Mouse (Mus musculus) macrophage (primary cell): Measurements from ENCODE around the gene Rnf111. TPM values are rescaled to one million over a fixed set of nuclear protein-coding genes. Genes with fewer than 3 reads are reported as not detected.

Experiments
- H3K27ac ChIP-seq: fragments of 350-480 bp; formaldehyde crosslinking; 2 replicates; pipeline ENCODE4 v1.9.0; 2021
- H3K36me3 ChIP-seq: fragments of 350-480 bp; formaldehyde crosslinking; 2 replicates; pipeline ENCODE4 v1.9.0; 2021; ENCODE audit errors: inconsistent target
- H3K4me3 ChIP-seq: fragments of 350-480 bp; formaldehyde crosslinking; 2 replicates; pipeline ENCODE4 v1.9.0; 2021; ENCODE audit errors: inconsistent target
- H3K79me2 ChIP-seq: fragments of 350-480 bp; formaldehyde crosslinking; 2 replicates; pipeline ENCODE4 v1.9.0; 2021; ENCODE audit errors: inconsistent target
- WGBS: methylation state at CpG from one replicate; pipeline ENCODE4 v1.1.7; 2026; ENCODE audit warnings: inconsistent platforms; ENCODE audit not compliant: missing documents; 5-methylcytosine and 5-hydroxymethylcytosine counted together
- polyA plus RNA-seq: library from polyadenylated mRNA; stranded (reverse); fragments of 250-400 nt; gene quantifications from 3 replicates; pipeline ENCODE4 v1.2.4, GENCODE M21; 2018; ENCODE audit warnings: inconsistent platforms

Gene Rnf111
- polyA plus RNA-seq, 1 experiment from 2014 or later, result 33.3 TPM

- 86% methylated on average over 12 of the region's 12 CpGs for WGBS
- Histone ChIP-seq H3K36me3 (peaks cover 42% of the 10 kb centered on the region), H3K4me3 (no peak overlapping the region), H3K79me2 (no peaks in the 10 kb centered on the region), H3K27ac (no peak overlapping the region)
Measured at GRCm38 (mm10) chr9:70395617-70396016, 107.9 kb downstream of the Rnf111 start.

- WGBS, result 23% methylated on average over 6 of the region's 6 CpGs
Measured at GRCm38 (mm10) chr9:70392563-70392907, 111.0 kb downstream of the Rnf111 start.

GRCm38 (mm10) chr9:70391660-70392562, 111.6 kb downstream of the Rnf111 start:
- no peak overlapping the region for H3K27ac ChIP-seq
- 66% methylated on average over 12 of the region's 12 CpGs for WGBS
- peaks cover 31% of the 10 kb centered on the region for H3K36me3 ChIP-seq
- H3K4me3 ChIP-seq, result no peak overlapping the region
- no peaks in the 10 kb centered on the region for H3K79me2 ChIP-seq

More at GRCm38 (mm10) chr9:70392563-70392907, 111.0 kb downstream of the Rnf111 start:
- H3K27ac ChIP-seq, result no peak overlapping the region
- H3K36me3 ChIP-seq, result peaks cover 32% of the 10 kb centered on the region
- H3K79me2 ChIP-seq, result no peaks in the 10 kb centered on the region
- no peak overlapping the region for H3K4me3 ChIP-seq

GRCm38 (mm10) chr9:70391042-70391441, 112.5 kb downstream of the Rnf111 start:
- peaks cover 22% of the 10 kb centered on the region for H3K36me3 ChIP-seq
- 91% methylated on average over 4 of the region's 5 CpGs for WGBS
- H3K79me2 ChIP-seq, result no peaks in the 10 kb centered on the region
- no peak overlapping the region for H3K4me3 ChIP-seq
- no peak overlapping the region for H3K27ac ChIP-seq

GRCm38 (mm10) chr9:70389548-70389947, 114.0 kb downstream of the Rnf111 start:
- peaks cover 14% of the 10 kb centered on the region; the same call in 1 of the 2 replicates for H3K36me3 ChIP-seq
- no peaks in the 10 kb centered on the region for H3K79me2 ChIP-seq
- WGBS, result 74% methylated on average over 3 of the region's 3 CpGs
- no peak overlapping the region for H3K27ac ChIP-seq
- no peak overlapping the region for H3K4me3 ChIP-seq

GRCm38 (mm10) chr9:70387410-70388119, 116.0 kb downstream of the Rnf111 start:
- no peak overlapping the region for H3K27ac ChIP-seq
- 95% methylated on average over 4 of the region's 4 CpGs for WGBS
- H3K79me2 ChIP-seq, result no peaks in the 10 kb centered on the region
- H3K4me3 ChIP-seq, result no peak overlapping the region
- H3K36me3 ChIP-seq, result peaks cover 14% of the 10 kb centered on the region; the same call in 1 of the 2 replicates

- H3K79me2 ChIP-seq, result no peaks in the 10 kb centered on the region
- H3K4me3 ChIP-seq, result no peak overlapping the region
- peaks cover 25% of the 10 kb centered on the region; the same call in 1 of the 2 replicates for H3K36me3 ChIP-seq
- whole genome bisulfite sequencing, result 35% methylated on average over 18 of the region's 18 CpGs
- H3K27ac ChIP-seq, result no peak overlapping the region
Measured at GRCm38 (mm10) chr9:70384958-70385728, 118.4 kb downstream of the Rnf111 start.

- WGBS, result 94% methylated on average over 4 of the region's 4 CpGs
Measured at GRCm38 (mm10) chr9:70384494-70384893, 119.0 kb downstream of the Rnf111 start.

GRCm38 (mm10) chr9:70383750-70384149, 119.8 kb downstream of the Rnf111 start:
- Histone ChIP-seq H3K79me2 (no peaks in the 10 kb centered on the region), H3K4me3 (no peak overlapping the region), H3K36me3 (peaks cover 28% of the 10 kb centered on the region), H3K27ac (no peak overlapping the region)
- 91% methylated on average over 10 of the region's 10 CpGs for WGBS

More at GRCm38 (mm10) chr9:70384494-70384893, 119.0 kb downstream of the Rnf111 start:
- H3K27ac ChIP-seq, result no peak overlapping the region
- H3K4me3 ChIP-seq, result no peak overlapping the region
- H3K79me2 ChIP-seq, result no peaks in the 10 kb centered on the region
- H3K36me3 ChIP-seq, result peaks cover 24% of the 10 kb centered on the region; the same call in 1 of the 2 replicates

- Histone ChIP-seq H3K27ac (no peak overlapping the region), H3K79me2 (no peaks in the 10 kb centered on the region), H3K4me3 (no peak overlapping the region), H3K36me3 (peaks cover 40% of the 10 kb centered on the region)
- WGBS, result 46% methylated on average over 12 of the region's 12 CpGs
Measured at GRCm38 (mm10) chr9:70382091-70382490, 121.4 kb downstream of the Rnf111 start.

- 98% methylated on average over 7 of the region's 7 CpGs for WGBS
- Histone ChIP-seq H3K36me3 (peaks cover 60% of the 10 kb centered on the region), H3K27ac (no peak overlapping the region), H3K79me2 (no peaks in the 10 kb centered on the region), H3K4me3 (no peak overlapping the region)
Measured at GRCm38 (mm10) chr9:70379502-70380467, 123.7 kb downstream of the Rnf111 start.
